Mouse (Mus musculus): Measurements from ENCODE around the gene Lamtor3. TPM values are rescaled to one million over a fixed set of nuclear protein-coding genes. Genes with fewer than 3 reads are reported as not detected.

Lamtor3 gene
- polyA plus RNA-seq, 1 experiment from 2014 or later, result 46.5 TPM

GRCm38 (mm10) chr3:137952914-137953880 is 34.9 kb downstream of the Lamtor3 start:
- Histone ChIP-seq H3K4me2 (ENCODE audit: low read depth, low read length) (peak overlapping the region; percentile 52), H3K9me3 (ENCODE audit: low read length) (no peaks in the 10 kb centered on the region), H3K36me3 (replicated peaks; ENCODE audit: insufficient read depth, low read length) (peaks cover 22% of the 10 kb centered on the region), H3K4me3 (ENCODE audit: low read depth, low read length) (no peak overlapping the region), H3K4me1 (ENCODE audit: insufficient read depth) (peaks cover 85% of the 10 kb centered on the region), H3K27ac (ENCODE audit: low read depth) (peak overlapping the region; percentile 78), H3K9ac (replicated peaks) (no peak overlapping the region), H3K27me3 (ENCODE audit: insufficient read depth, low read length) (no peaks in the 10 kb centered on the region)
- ATAC-seq, result peak; percentile 50
- TF ChIP-seq EP300 (IDR thresholded peaks at IDR 0.05; ENCODE audit: low read depth) (peak; percentile 60; the same call in 1 of the 2 replicates), CTCF (IDR thresholded peaks at IDR 0.05; ENCODE audit: low read depth) (no peak)
- DNase-seq, result peak; percentile 67
- WGBS (ENCODE audit: insufficient replicate concordance), result 19% methylated on average over 14 of the region's 14 CpGs

GRCm38 (mm10) chr3:137954256-137954916 is 36.1 kb downstream of the Lamtor3 start:
- no peak overlapping the region for H3K9ac ChIP-seq (replicated peaks)
- H3K4me2 ChIP-seq (ENCODE audit: low read depth, low read length), result no peak overlapping the region
- peak overlapping the region; percentile 78 for H3K27ac ChIP-seq (ENCODE audit: low read depth)
- peaks cover 10% of the 10 kb centered on the region for H3K36me3 ChIP-seq (replicated peaks; ENCODE audit: insufficient read depth, low read length)
- no peaks in the 10 kb centered on the region for H3K9me3 ChIP-seq (ENCODE audit: low read length)
- DNase-seq (no peak), ATAC-seq (no peak)
- no peaks in the 10 kb centered on the region for H3K27me3 ChIP-seq (ENCODE audit: insufficient read depth, low read length)
- peaks cover 79% of the 10 kb centered on the region for H3K4me1 ChIP-seq (ENCODE audit: insufficient read depth)
- no peak overlapping the region for H3K4me3 ChIP-seq (ENCODE audit: low read depth, low read length)
- 65% methylated on average over 23 of the region's 23 CpGs for WGBS (ENCODE audit: insufficient replicate concordance)
- TF ChIP-seq EP300 (IDR thresholded peaks at IDR 0.05; ENCODE audit: low read depth) (no peak), CTCF (IDR thresholded peaks at IDR 0.05; ENCODE audit: low read depth) (no peak)

DNA sequence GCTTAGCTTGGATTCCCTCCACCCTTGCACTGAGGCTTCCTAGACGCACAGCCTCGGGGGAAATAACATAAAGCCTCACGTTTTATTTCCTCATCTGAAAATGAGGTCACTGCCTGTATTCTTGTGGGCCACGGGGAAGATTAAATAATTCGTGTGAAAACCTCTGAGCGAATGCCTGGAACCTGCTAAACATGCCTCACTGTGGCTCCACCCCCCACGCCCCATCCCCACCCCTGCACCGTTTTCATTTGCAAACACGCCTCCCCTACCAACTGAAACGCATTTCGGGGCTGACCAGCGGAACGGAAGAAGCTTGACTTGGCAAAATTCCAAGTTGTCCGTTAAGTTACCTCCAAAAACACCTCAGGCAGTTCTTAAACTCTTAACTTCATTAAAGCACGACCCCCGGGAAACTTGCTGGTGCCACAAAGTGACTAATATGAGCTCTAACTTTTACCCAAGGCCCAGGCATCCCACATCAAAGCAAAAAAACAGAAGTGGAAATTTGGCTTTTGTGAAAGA is 37.3 kb downstream of the Lamtor3 start:
- Histone ChIP-seq H3K27me3 (ENCODE audit: insufficient read depth, low read length) (no peaks in the 10 kb centered on the region), H3K9ac (replicated peaks) (0 out of 2 replicates have a peak overlapping the region, but pooled peaks have one; percentile 0), H3K4me2 (ENCODE audit: low read depth, low read length) (peak overlapping the region; percentile 65), H3K4me3 (ENCODE audit: low read depth, low read length) (0 out of 2 replicates have a peak overlapping the region, but pooled peaks have one; percentile 5), H3K36me3 (replicated peaks; ENCODE audit: insufficient read depth, low read length) (peaks cover 11% of the 10 kb centered on the region), H3K4me1 (ENCODE audit: insufficient read depth) (peaks cover 70% of the 10 kb centered on the region), H3K9me3 (ENCODE audit: low read length) (no peaks in the 10 kb centered on the region), H3K27ac (ENCODE audit: low read depth) (peak overlapping the region; percentile 5; the same call in 1 of the 2 replicates)
- ATAC-seq, result no peak
- WGBS (ENCODE audit: insufficient replicate concordance), result 14% methylated on average over 16 of the region's 16 CpGs
- peak; percentile 57 for DNase-seq
- no peak for TF ChIP-seq CTCF (IDR thresholded peaks at IDR 0.05; ENCODE audit: low read depth)

DNA sequence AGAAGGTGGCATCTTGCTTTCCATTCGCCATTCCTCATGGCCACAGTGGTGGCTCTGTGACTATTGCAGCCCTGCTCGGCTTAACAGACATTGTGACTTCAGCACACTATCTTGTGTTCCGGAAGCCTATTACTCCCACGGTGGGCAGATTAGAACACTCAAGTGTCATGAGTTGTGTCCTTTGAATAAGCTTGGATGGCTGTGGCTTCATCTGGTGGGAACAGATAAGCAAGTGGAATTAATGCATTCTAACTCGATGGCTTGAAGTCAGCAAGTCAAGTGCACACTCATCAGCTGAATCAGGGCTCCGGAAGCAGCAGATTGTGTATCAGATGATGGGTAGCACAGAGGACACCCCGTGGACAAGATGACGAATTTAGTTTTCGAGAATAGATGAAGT is 39.6 kb downstream of the Lamtor3 start:
- no peaks in the 10 kb centered on the region for H3K9me3 ChIP-seq (ENCODE audit: low read length)
- no peaks in the 10 kb centered on the region for H3K27me3 ChIP-seq (ENCODE audit: insufficient read depth, low read length)
- peak; percentile 99 for TF ChIP-seq EP300 (IDR thresholded peaks at IDR 0.05; ENCODE audit: low read depth)
- TF ChIP-seq CTCF (IDR thresholded peaks at IDR 0.05; ENCODE audit: low read depth), result no peak
- 48% methylated on average over 9 of the region's 9 CpGs for WGBS (ENCODE audit: insufficient replicate concordance)
- peaks cover 30% of the 10 kb centered on the region for H3K36me3 ChIP-seq (replicated peaks; ENCODE audit: insufficient read depth, low read length)
- peak; percentile 88 for ATAC-seq
- H3K27ac ChIP-seq (ENCODE audit: low read depth), result peak overlapping the region; percentile 71
- no peak overlapping the region for H3K4me3 ChIP-seq (ENCODE audit: low read depth, low read length)
- peak; percentile 30 for DNase-seq
- peaks cover 53% of the 10 kb centered on the region for H3K4me1 ChIP-seq (ENCODE audit: insufficient read depth)
- H3K9ac ChIP-seq (replicated peaks), result no peak overlapping the region; the same call in 1 of the 2 replicates
- H3K4me2 ChIP-seq (ENCODE audit: low read depth, low read length), result peak overlapping the region; percentile 39

- Histone ChIP-seq H3K4me2 (ENCODE audit: low read depth, low read length) (no peak overlapping the region), H3K4me1 (ENCODE audit: insufficient read depth) (peaks cover 48% of the 10 kb centered on the region), H3K36me3 (replicated peaks; ENCODE audit: insufficient read depth, low read length) (peaks cover 31% of the 10 kb centered on the region), H3K27ac (ENCODE audit: low read depth) (peak overlapping the region; percentile 71; the same call in 1 of the 2 replicates), H3K4me3 (ENCODE audit: low read depth, low read length) (no peak overlapping the region), H3K9me3 (ENCODE audit: low read length) (no peaks in the 10 kb centered on the region), H3K27me3 (ENCODE audit: insufficient read depth, low read length) (no peaks in the 10 kb centered on the region), H3K9ac (replicated peaks) (no peak overlapping the region)
- ATAC-seq (no peak), DNase-seq (no peak)
- WGBS (ENCODE audit: insufficient replicate concordance), result 90% methylated on average over 4 of the region's 4 CpGs
- TF ChIP-seq EP300 (IDR thresholded peaks at IDR 0.05; ENCODE audit: low read depth) (no peak), CTCF (IDR thresholded peaks at IDR 0.05; ENCODE audit: low read depth) (no peak)
Measured at GRCm38 (mm10) chr3:137958352-137958751, 40.0 kb downstream of the Lamtor3 start.

DNA sequence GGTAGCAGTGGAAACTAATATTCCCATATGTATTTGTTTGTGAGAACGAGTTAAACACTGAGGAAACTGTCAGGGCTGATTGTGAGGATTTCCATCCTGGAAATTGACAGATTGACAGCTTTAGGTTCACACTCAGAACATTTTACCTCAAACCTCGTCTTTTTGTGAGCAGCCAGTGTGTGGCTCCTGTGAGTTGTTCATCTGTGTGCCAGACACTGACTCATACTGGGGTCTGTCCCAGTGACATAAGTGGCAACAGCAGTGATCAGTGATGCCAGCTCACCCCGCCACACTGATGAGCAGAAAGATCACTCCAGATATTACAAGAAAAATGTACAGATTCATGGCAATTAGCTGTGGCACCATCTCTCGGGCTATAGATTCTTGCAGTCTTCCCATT is 41.1 kb downstream of the Lamtor3 start:
- TF ChIP-seq CTCF (IDR thresholded peaks at IDR 0.05; ENCODE audit: low read depth) (no peak), EP300 (IDR thresholded peaks at IDR 0.05; ENCODE audit: low read depth) (no peak)
- H3K36me3 ChIP-seq (replicated peaks; ENCODE audit: insufficient read depth, low read length), result peaks cover 37% of the 10 kb centered on the region
- no peak overlapping the region for H3K27ac ChIP-seq (ENCODE audit: low read depth)
- no peaks in the 10 kb centered on the region for H3K9me3 ChIP-seq (ENCODE audit: low read length)
- ATAC-seq, result no peak
- no peak overlapping the region for H3K9ac ChIP-seq (replicated peaks)
- H3K4me3 ChIP-seq (ENCODE audit: low read depth, low read length), result no peak overlapping the region
- no peaks in the 10 kb centered on the region for H3K27me3 ChIP-seq (ENCODE audit: insufficient read depth, low read length)
- no peak for DNase-seq
- no peak overlapping the region for H3K4me2 ChIP-seq (ENCODE audit: low read depth, low read length)
- WGBS (ENCODE audit: insufficient replicate concordance), result 78% methylated on average over 4 of the region's 4 CpGs
- H3K4me1 ChIP-seq (ENCODE audit: insufficient read depth), result peaks cover 38% of the 10 kb centered on the region
